Mouse (Mus musculus) inflammation-experienced regulatory T-cells (primary cell): ENCODE results near the gene Imp4. TPM values are rescaled to one million over a fixed set of nuclear protein-coding genes. Genes with fewer than 3 reads are reported as not detected.

Source experiments
- polyA plus RNA-seq, 2 experiments: library from polyadenylated mRNA; unstranded; fragments of 100-300 nt; shearing (Covaris generic); gene quantifications; one replicate each; pipeline ENCODE4 v1.2.1; 2017

Gene Imp4
- polyA plus RNA-seq: 100 to 1,000 TPM; 134 to 140 TPM

GRCm38 (mm10) chr1:34439215-34439960, at the start of gene Imp4, which contains the start of gene Ccdc115:
TSS of gene Imp4 (plus strand) at chr1:34439851.
TSS of gene Ccdc115 (minus strand) at chr1:34439672.

GRCm38 (mm10) chr1:34459284-34460060, 19.8 kb downstream of the Imp4 start, which contains the start of gene Ptpn18:
TSS of gene Ptpn18 (plus strand) at chr1:34459762.

Other genes starting within 250 kb of the Imp4 start
- gene Ccdc115, start 179 bp upstream of the Imp4 start, polyA plus RNA-seq: 10 to 100 TPM; 51.3 to 59.2 TPM
- gene Ptpn18, start 19.9 kb downstream of the Imp4 start, polyA plus RNA-seq: 100 to 1,000 TPM; 256 to 264 TPM
- not detected for gene Prss39, start 58.6 kb downstream of the Imp4 start, polyA plus RNA-seq
- gene Cfc1, start 95.8 kb downstream of the Imp4 start, polyA plus RNA-seq: not detected
- gene Prss40, start 121.1 kb downstream of the Imp4 start, polyA plus RNA-seq: under 1 TPM in 1 of 2 experiments, not detected in 1; 0.20 TPM
- 1 to 10 TPM in 1 of 2 experiments, under 1 TPM in 1; 0.34 to 1.7 TPM for gene Amer3, start 139.8 kb downstream of the Imp4 start, polyA plus RNA-seq